Mouse (Mus musculus) bone marrow macrophage, adult 2 months (primary cell): ENCODE measurements around the gene Dlx3. TPM values are rescaled to one million over a fixed set of nuclear protein-coding genes. Genes with fewer than 3 reads are reported as not detected.

Experiments used
- H3K27ac ChIP-seq: 2 replicates; pipeline ENCODE4 v1.5.1; 2012; ENCODE audit warnings: low read depth, low read length; ENCODE audit not compliant: insufficient read depth
- H3K4me1 ChIP-seq: 2 replicates; pipeline ENCODE4 v1.6.1; 2012; ENCODE audit warnings: low read length; ENCODE audit not compliant: control insufficient read depth, insufficient read depth
- H3K4me3 ChIP-seq: 2 replicates; pipeline ENCODE4 v1.5.1; 2012; ENCODE audit warnings: mild to moderate bottlenecking, low read length, moderate library complexity; ENCODE audit not compliant: insufficient read depth
- CTCF ChIP-seq: IDR thresholded peaks from 2 replicates; pipeline ENCODE4 v1.5.1; 2012; ENCODE audit warnings: low read depth, mild to moderate bottlenecking, low read length, moderate library complexity
- POLR2A ChIP-seq: IDR thresholded peaks from 2 replicates; pipeline ENCODE4 v1.6.1; 2012; ENCODE audit warnings: mild to moderate bottlenecking, low read depth, low read length, borderline replicate concordance
- polyA plus RNA-seq: library from polyadenylated mRNA; stranded (reverse); fragments of >200 nt; gene quantifications from 2 replicates; pipeline ENCODE4 v1.2.4, GENCODE M21; 2012; ENCODE audit not compliant: missing spikeins, insufficient read depth, insufficient read length

The Dlx3 gene
- polyA plus RNA-seq, 1 experiment: not detected

DNA sequence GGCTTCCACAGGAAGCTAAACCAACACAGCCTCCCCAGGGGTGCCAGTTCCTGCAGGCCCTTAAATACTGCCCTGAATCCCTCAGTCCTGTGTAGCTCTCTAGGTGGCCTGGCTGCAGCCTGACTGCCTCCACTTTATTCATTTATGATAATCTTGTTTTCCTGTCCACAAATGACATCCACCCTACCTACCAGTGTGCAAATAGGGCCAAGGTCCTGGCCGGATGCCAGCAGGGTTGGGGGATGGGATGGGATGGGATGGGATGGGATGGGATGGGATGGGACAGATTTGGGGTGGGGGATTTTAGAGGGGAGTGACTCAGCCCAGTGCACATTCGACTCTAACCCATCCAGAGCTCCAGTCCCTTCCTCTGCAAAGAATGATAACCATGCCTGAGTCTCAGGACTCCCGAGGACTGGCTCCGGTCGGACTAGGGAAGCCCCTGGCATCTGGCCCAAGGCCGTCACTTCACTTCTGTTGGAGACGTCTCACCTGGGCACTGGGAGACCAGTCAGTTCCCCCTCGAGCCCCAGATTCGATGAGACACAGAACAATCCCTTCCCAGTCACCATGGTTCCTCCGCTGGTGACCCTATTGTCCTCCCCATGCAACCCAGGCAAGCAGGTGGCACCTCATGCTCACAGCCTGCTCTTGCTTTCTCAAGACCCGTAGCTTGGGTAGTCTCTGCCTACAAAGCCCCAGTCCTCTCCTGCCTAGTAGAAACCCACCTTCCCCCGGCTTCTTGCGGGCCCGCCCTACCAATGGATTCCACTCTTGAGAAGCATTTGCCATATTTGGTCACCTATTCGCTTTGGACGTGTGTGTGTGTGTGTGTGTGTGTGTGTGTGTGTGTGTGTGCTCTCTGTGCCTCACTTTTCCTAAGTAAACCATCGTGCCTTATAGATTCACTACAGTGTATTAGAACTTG lies 32.4 kb upstream of the Dlx3 start:
- Histone ChIP-seq H3K4me1 (no peaks in the 10 kb centered on the region), H3K27ac (no peak overlapping the region), H3K4me3 (no peak overlapping the region)
- TF ChIP-seq CTCF (no peak), POLR2A (no peak)

DNA sequence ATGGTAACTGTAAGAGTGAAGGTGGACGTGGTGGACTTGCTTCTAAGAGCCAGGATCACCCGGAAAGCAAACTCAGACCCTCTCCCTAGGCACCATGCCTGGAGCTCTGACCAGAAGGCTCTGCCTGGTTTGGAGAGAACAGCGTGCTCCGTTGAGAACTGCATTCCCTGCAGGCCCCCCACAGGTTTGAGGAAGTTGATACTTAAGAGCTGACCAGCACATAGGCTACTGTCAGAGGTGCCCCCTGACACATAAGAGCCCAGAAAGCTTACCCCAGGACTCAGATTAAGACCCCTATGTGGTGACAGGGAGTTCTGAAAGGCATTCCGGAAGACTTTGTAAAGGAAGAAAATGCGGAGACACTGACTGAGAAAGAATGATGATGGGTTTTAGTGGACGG lies 31.6 kb upstream of the Dlx3 start:
- H3K27ac ChIP-seq: no peak overlapping the region
- no peak overlapping the region for H3K4me3 ChIP-seq
- TF ChIP-seq CTCF: no peak
- no peak for TF ChIP-seq POLR2A
- no peaks in the 10 kb centered on the region for H3K4me1 ChIP-seq

DNA sequence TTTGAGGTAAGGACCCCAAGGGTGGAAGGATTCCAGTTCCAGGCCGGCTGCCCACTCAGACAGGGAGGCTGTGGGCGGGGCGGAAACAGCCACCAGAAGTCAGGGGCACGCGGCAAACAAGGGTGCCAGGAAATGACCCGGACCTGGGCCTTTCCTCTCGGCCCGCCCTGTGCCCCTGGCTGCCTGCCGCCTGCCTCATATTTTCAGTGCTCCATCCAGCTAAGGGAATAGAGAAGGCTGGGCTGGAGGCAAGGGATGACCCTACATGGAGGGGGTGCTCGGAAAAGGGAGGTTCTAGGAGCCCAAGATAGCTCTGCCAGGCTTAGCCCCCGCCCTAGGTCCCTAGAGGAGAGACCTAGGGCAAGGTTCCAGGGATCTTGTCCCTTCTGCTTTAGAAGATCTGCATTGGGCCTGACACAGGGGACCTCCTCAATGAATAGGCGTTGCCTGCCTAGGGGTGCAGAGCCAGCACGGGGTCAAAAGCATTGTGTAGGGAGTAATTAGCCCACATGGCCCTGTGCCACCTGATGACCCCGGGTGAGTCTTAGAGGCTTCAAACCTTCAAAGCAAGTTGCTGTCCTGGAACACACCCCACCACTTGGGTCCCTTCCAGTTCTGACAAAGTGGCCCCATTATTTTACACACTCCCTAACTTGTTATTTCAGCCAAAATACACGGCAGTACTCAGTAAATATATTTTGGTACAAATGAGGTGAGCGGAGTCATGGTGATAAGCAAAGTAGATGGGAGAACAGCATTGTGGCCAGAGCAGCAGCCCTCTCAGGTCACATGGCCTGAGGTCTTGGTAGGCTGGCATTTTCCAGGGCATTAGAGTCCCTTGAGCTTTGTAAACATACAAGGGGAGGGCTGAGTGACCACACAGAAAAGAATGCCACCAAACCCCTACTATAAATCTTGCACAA lies 30.8 kb upstream of the Dlx3 start:
- TF ChIP-seq CTCF: no peak
- Histone ChIP-seq H3K4me3 (no peak overlapping the region), H3K4me1 (no peaks in the 10 kb centered on the region), H3K27ac (no peak overlapping the region)

DNA sequence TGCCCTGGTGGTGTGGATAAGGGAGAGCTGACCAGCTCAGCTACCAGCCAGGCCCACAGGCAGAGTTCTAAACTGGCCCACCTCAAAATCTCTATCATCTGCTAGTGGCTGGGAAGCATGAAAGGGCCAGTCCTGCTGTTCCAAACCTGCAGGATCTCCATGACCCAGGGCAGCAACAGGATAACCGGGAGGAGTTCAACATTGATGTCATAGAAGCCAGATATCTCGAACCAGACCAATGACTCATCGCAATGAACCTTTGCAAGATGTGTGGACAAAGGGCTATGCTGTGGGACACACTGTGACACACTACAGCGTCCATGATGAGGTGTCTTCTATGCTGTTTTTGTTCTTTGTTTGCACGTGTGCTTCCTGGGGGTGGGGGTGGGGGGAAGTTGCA lies 26.8 kb upstream of the Dlx3 start:
- Histone ChIP-seq H3K4me1 (no peaks in the 10 kb centered on the region), H3K27ac (no peak overlapping the region), H3K4me3 (no peak overlapping the region)
- no peak for TF ChIP-seq POLR2A
- no peak for TF ChIP-seq CTCF

DNA sequence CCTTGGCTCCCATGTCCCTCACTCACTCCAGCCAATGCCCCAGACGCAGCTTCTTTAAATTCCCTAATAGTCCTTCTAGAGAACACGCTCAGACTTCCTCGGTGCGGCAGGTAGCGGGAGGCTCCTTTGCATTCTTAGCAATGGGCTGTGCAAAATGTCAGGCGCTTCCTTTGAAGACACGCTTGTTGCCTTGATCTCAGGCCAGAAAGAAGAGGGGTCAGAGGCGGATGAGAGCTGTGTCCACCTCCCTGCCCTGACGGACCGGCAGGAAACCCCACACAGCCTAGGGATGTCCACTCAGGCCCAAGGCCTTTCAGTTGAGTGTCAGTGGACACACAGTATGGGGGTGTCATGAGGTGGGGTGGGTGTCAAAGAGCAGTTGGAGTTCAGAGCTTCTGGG lies 24.3 kb upstream of the Dlx3 start:
- TF ChIP-seq POLR2A (no peak), CTCF (no peak)
- Histone ChIP-seq H3K4me1 (no peaks in the 10 kb centered on the region), H3K4me3 (no peak overlapping the region), H3K27ac (no peak overlapping the region)

DNA sequence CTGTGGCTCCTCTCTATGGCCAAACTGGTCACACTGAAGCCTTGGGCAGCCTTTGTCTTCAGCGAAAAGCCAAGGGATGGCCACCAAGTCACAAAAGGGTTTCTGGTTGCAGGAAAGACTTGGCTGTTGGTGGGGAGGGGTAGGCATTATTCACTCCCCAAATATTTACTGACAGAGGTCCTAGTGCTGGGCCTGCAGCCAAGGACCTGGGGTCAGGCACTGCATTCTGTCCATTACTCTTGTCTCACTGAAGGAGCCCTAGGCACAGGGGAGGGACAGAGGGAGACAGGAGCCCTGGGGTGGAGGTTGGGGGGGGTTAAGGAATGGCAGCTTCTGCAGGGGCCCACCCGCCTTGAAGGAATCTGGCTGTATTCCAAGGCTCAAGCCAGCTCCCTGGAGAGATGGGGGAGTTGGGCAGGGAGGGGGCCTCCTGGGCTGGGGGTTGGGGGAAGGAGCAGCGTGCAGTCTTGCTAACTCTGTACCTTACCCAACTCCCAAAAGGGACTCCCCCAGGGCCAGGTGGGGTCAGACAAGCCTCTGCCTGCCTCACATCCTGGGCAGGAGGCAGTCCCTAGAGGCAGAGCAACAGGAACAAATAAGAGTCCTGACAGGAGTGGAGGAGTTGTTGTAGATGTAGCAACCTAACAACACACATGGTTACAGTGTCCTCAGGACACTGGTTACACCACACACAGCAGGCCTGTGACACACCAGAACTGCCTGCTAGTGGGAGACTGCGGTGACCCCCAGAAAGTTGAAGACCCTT lies 23.1 kb upstream of the Dlx3 start:
- Histone ChIP-seq H3K27ac (no peak overlapping the region), H3K4me1 (no peaks in the 10 kb centered on the region), H3K4me3 (no peak overlapping the region)
- TF ChIP-seq CTCF: no peak
- no peak for TF ChIP-seq POLR2A

DNA sequence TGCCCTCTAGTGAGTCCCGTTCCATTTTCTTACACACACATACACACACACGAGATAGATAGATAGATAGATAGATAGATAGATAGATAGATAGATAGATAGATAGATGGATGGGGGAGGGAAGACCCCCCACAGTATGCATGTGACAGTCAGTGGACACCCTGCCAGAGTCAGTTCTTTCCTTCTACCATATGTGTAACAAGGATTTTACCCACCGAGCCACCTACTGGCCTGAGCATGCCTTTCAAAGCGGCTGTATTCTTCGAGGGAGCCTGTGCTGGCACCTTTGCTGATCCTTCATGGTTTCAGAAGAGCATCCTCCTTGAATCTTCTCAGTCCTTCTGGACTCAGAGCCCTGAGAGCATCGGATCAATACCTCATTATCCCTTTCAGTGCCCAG lies 22.0 kb upstream of the Dlx3 start:
- H3K4me1 ChIP-seq: no peaks in the 10 kb centered on the region
- H3K27ac ChIP-seq: no peak overlapping the region
- no peak overlapping the region for H3K4me3 ChIP-seq
- TF ChIP-seq CTCF: no peak

DNA sequence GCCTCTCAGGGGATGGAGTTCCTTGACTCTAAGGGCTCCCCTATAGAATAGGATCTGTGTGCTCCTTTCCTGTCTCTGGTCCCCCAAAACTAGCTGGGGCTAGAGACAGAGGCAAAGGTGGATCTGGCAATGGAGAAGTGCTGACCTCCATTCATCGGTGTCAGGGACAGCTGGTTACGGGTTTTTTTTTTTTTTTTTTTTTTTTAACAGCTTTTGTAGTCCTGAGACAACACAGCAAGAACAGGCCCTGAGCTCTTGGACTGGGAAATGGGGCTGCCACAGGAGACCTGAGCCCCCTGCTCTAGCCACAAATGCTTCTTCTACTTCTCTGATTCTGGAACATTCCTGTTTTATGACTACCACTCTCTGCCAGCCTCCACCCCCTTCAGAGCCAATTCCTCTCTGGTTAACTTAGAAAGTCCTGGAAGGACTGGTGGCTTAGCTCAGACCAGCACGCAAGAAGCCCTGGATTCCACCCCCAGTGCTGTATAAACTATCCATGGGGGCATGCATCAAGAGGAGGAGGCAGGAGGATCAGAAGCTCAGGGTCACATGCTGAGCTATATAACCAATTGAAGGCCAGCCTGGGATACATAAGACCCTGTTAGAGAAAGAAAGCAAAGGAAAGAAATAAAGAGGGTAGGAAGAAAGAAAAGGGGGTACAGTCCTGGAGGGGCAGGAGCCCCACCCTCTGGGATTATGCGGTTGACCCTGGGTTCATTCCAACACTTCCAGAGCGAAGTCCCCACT lies 21.4 kb upstream of the Dlx3 start:
- H3K4me1 ChIP-seq: no peaks in the 10 kb centered on the region
- H3K27ac ChIP-seq: no peak overlapping the region
- H3K4me3 ChIP-seq: no peak overlapping the region
- TF ChIP-seq CTCF: no peak
- no peak for TF ChIP-seq POLR2A

DNA sequence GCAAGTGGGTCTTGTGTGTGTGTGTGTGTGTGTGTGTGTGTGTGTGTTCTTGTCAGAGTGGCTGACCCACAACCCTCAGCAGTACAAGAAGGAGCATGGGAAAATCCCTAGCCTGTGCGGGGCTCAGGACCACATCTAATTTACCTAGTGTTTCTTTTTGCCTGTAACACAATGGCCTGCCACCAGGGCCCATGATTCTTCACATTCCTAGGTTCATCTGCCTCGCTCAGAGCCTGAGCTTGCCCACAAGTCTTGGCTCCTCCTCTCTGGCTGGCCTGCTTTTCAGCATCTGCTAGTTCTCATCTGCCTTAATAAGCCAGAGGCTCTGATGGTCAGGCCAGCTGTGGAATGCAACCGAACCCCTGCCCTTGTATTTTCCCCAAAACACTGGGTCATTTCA lies 19.5 kb upstream of the Dlx3 start:
- Histone ChIP-seq H3K4me3 (no peak overlapping the region), H3K4me1 (no peaks in the 10 kb centered on the region), H3K27ac (no peak overlapping the region)
- no peak for TF ChIP-seq POLR2A
- TF ChIP-seq CTCF: no peak
